Mouse (Mus musculus): Measurements from ENCODE around the gene Gcsh.

DNA sequence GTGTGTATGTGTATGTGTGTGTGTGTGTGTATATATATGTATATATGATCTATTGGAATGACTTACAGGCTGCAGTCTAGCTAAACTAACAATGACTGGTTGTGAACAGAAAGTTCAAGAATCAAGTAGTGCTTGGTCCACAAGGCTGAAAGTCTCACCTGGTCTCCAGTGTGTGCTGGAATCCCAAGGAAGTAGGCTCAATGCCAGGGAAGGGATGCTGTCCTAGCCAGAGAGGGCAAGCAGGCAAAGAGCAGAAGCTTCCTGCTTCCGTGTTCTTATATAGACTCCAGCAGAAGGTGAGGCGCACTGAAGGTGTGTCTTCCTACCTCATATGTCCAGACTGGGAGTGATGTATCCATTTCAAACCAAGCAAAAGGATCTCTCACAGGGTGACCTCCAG is 41.6 kb downstream of the Gcsh start:
- no peak for TF ChIP-seq POLR2A (IDR thresholded peaks at IDR 0.05; ENCODE audit: extremely low read depth, insufficient read depth, low read length)
- TF ChIP-seq CTCF (IDR thresholded peaks at IDR 0.05; ENCODE audit: low read depth, low read length) = no peak

Measured in liver, adult 2 months (tissue).